Mouse (Mus musculus) cortical plate, adult 2 months (tissue): ENCODE results near the gene Gramd1b.

Experiments used
- CTCF ChIP-seq: fragments of 200-500 bp; IDR thresholded peaks from 2 replicates; pipeline ENCODE4 v1.5.1; 2011; ENCODE audit warnings: mild to moderate bottlenecking, control low read depth, low read length; ENCODE audit not compliant: insufficient read depth; ENCODE audit errors: extremely low read depth
- POLR2A ChIP-seq: fragments of 200-500 bp; IDR thresholded peaks from 2 replicates; pipeline ENCODE4 v1.6.1; 2011; ENCODE audit warnings: mild to moderate bottlenecking, low read length, control low read depth; ENCODE audit not compliant: insufficient read depth; ENCODE audit errors: extremely low read depth

DNA sequence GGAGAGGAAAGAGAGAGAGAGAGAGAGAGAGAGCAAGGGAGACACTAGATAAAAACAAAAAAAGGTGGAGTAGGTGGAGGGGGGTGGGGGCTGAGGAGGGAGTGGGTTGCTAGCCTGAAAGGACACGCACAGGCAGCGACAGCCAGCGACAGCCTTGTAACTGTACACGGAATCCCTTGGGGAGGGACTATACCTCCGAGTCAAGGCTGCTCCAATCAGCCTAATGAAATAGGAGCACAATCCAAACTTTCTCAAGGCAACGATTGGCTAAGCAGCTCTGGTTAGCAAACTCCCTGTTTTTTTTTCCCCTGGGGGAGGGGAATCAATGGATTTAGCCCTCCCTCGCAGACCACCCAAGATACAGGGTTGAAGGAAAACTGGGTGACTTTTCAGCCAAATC is 75.0 kb downstream of the Gramd1b start:
- TF ChIP-seq POLR2A = peak; percentile 29; the same call in 1 of the 2 replicates
- TF ChIP-seq CTCF = no peak
